Mouse (Mus musculus) brain, embryonic 14.5 days (tissue): ENCODE data around the gene Tut4.

ENCODE experiments used
- CTCF ChIP-seq: fragments of 200-500 bp; IDR thresholded peaks from 2 replicates; pipeline ENCODE4 v1.5.1; 2012; ENCODE audit warnings: inconsistent platforms, mild to moderate bottlenecking, moderate library complexity, borderline replicate concordance; ENCODE audit not compliant: insufficient read depth, insufficient read length; ENCODE audit errors: extremely low read depth
- POLR2A ChIP-seq: fragments of 200-500 bp; IDR thresholded peaks from 2 replicates; pipeline ENCODE4 v1.6.1; 2012; ENCODE audit warnings: mild to moderate bottlenecking, inconsistent platforms, borderline replicate concordance; ENCODE audit not compliant: poor library complexity, insufficient read depth, insufficient read length, severe bottlenecking; ENCODE audit errors: extremely low read depth

DNA sequence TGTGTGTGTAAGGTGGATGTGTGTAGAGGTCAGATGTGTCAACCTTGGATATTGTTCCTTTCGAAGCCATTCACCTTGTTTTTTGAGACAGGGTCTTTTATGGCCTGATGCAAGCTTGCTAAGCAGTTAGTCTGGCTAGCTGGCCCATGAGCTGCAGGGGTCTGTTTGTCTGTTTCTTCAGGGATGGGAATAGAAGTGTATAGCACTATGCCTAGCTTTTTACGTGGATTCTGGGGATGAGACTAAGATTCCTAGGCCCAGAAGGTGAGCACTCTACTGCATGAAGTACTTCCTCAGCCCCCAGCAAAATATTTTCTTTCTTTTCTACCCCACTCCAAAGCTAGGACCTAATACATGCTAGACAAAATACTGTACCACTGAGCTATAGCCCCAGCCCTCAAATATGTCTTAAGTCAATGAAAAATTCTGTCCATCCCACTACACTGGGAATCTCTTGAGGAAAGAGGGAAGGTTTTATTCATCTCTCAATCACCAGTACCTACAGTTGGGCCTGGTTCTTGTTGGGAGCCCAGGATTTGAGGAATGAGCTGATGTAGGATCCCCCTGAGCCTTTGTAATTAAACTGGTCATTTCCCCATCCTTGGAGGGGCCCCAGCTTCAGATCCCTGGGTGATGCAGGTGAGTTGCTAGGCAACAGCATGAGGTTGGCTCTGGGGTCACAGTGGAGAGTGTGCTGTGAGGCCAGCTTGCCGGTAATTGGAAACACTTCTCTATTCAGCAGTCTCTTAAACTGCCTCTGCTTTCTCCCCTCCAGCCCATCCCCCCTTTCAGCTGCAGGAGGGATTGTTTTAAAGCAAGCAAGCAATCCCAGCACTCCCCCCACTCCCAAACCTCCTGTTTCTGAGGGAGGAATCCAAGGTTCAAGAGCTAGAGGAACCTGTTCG lies 28.3 kb upstream of the Tut4 start:
- TF ChIP-seq CTCF, result no peak
- no peak for TF ChIP-seq POLR2A
